Mouse (Mus musculus): ENCODE data around the gene Gm49388.

The Gm49388 gene

DNA sequence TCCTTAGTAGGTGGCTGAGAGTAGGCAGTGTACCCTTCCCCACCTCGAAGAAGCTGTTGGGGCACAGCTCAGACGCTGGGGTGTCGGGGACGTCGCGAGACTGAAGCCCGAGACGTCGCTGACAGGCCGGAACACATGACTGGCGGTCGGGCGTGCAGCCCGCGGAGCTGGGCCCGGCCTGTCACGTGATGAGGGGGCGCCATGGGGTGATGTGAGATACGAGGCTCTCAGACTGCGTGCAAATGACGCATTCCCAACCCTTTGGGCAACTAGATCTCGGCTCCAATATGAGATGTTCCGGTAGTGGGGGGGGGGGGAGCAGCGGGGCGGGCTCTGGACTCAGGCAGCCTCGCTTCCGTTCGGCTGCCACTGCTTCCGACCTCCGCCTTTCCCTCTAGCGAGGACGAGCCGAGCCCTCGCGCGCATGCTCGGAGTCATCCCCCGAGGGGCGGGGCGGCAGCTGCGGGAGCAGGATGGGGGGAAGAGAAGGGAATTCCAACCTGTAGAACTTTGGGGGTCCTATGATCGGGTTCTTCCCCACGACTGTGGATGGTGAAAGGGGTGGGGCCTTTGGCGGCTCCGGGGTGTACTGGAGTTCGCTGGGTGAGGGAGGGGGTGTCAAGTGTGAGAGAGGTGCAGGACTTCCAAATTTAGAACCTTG, 56.1 kb downstream of the Gm49388 start:
- DNase-seq (ENCODE audit: low spot score) = peak; percentile 89

DNA sequence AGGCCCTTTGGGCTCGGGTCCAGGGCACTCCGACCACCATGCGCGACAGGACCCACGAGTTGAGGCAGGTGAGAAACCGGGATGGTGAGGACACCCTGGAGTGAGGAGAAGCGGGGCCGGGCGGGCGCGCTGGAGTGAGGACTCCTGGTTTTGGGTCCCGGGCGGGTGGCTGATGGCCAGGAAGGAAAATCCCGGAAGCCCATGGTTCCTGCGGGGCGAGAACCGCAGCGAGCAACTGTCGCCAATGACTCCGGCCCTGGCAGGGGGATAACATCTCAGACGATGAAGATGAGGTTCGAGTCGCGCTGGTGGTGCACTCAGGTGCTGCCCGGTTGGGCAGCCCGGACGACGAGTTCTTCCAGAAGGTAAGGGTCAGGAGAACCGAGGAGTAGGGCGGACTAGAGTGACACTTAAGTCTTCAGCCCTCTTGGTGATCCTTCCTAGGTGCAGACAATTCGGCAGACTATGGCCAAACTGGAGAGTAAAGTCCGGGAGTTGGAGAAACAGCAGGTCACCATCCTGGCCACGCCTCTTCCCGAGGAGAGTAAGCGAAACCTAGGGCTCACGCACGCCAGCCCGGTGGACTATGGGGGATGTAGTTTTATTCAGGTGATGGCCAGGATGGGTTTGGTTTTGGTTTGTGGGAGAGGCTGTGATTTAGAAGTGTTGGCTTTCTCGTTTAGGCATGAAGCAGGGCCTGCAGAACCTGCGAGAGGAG, 56.8 kb downstream of the Gm49388 start:
- peak; percentile 68 for DNase-seq (ENCODE audit: low spot score)

- DNase-seq (ENCODE audit: low spot score) = no peak
Observed at GRCm38 (mm10) chr7:127849973-127850875, 64.8 kb downstream of the Gm49388 start.

- no peak for DNase-seq (ENCODE audit: low spot score)
Observed at GRCm38 (mm10) chr7:127850906-127851305, 65.5 kb downstream of the Gm49388 start.
